Mouse (Mus musculus) heart, postnatal 4 days (tissue): ENCODE results near the gene Pi4k2b. TPM values are rescaled to one million over a fixed set of nuclear protein-coding genes. Genes with fewer than 3 reads are reported as not detected.

Experiments used
- DNase-seq: peaks from one replicate; pipeline ENCODE4 v3.0.0; 2021
- total RNA-seq, 2 experiments: library from RNA; stranded (reverse); gene quantifications; 2 replicates each; pipeline ENCODE4 v1.2.3; 2021

The Pi4k2b gene
- total RNA-seq, 2 experiments from 2014 or later: 5.4 to 5.8 TPM

DNA sequence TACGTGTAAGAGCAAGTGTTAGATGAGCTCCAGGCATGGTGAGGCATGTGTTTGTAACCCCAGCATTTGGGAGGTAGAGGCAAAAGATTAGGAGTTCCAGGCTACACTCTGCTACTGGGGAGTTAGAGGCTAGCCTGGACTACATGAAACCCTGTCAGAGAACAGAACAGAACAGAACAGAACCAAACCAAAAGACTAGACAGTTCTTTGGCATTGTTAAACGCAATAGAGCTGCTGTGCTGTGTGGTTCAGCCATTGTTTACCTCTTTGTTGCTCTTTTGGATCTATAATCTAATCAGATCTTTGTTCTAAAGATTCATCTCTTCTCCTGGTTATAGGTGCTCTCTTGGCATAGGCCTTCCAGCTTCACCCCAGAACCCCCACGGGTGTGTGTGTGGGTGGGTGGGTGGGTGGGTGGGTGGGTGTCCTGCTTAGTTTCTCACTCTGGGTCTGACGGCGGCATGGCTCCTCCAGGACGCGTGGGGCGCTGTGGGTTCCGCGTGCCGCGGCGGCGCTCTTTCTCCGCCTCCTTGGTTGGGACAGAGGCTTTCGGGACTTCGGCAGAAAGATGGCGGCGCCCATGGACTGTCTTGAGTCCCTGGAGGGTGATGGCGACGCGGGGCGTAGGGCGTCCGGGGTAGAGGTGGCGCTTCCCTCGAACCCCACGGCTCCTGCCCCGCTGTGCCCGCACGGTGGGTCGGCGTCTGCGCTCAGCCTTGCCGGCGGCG is 41.3 kb downstream of the Pi4k2b start:
- peak; percentile 90 for DNase-seq

DNA sequence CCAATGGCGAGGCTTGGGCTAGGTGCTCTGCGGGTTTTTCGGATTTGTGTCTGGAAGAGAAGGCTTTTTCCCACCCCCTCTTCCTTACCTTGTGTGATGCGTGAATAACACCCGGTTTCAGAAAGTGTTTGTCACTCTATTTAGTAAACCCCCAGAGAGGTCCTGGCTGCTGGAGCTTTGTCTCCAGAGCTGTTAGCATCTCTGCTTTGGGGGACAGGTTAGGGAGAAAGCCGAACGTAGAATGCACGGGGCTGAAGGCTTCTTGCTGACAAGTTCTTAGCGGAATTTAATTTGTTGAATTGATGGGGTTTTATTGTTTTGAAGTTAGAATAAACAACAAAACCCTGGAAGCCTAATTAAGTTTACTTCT is 41.9 kb downstream of the Pi4k2b start:
- DNase-seq: no peak

DNA sequence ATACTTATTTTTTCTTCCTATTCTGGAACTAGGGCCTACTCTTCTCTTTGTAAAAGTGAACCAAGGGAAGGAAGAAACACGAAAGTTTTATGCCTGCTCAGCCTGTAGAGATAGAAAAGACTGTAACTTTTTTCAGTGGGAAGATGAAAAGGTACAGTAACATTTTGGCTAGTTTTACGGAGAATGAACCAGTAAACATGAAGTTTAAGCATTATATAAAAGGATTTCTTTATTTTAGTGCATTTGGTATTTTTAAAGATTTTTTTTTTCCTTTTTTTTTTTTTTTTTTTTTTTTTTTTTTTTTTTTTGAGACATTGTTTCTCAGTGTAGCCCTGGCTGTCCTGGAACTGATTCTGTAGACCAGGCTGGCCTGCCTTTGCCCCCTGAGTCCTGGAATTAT is 42.6 kb downstream of the Pi4k2b start:
- DNase-seq: no peak

DNA sequence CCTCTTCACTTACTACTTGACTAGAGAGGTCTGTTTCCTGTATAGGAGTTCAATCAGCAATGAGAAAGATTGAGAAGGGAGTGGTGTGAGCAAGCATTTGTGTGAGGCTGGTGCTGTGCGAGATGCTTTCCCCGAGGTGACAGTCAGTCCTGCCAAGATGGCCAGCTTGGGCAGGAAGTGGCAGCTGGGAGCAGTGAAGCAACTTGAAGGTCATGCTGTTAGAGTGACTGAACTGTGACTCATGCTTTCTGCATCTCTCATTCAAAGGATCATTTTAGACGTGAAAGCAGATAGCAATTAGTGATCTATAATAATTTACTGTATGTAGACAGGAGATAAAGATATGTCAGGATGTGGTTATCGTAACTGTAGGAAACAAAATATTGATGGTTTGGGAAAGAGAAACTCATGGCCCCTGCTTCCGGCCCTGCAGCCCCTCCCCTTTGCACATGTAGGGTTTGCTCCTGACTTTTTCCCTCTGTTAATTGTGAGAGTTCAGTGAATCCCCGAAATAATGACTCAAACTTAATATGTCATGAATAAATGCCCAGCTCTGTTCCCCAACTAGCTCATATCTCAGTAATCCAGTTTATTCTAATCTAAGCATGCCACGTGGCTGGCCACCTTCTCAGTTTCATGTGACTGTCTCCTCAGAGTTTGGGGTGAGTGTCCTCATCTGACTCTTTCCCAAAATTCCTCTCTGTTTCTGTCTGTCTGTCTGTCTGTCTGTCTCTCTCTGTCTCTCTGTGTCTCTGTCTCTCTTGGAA is 45.4 kb downstream of the Pi4k2b start:
- no peak for DNase-seq

DNA sequence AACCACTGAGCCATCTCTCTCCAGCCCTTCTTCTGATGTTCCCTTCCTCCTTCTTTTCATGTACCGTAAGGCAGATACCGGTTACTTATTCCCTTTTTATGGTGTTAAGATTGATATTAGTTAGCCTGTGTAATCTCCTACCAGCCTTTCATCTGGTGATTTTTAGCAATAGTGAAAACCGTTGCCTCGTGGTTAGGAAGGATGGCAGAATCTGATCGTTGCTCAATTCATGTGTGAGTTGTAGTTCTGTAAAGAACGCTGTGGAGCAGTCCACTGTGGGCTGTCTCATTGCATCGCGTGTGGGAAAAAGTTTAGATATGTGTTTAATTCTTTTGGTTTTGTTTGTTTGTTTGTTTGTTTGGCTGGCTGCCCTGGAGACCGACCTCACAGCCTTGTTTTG is 51.9 kb downstream of the Pi4k2b start:
- no peak for DNase-seq

DNA sequence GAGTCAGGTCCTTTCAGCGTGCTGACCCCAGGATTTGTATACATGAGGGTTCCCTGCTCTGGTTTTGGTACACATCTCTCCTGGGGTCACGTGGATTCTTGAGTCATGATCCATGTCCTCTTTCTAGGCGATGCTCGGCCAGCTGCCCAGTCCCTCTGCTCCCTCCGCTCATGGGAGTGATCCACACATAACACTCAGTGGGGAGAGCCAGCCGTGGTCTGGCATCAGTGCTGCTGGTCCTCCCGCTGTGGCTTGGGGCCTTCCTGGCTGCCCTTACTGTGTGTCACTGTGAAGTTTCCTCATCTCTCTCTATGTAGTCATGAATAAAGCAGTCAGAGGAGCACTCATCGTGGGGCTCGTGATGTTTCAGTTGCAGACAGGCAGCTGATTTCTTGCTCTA is 52.7 kb downstream of the Pi4k2b start:
- no peak for DNase-seq

DNA sequence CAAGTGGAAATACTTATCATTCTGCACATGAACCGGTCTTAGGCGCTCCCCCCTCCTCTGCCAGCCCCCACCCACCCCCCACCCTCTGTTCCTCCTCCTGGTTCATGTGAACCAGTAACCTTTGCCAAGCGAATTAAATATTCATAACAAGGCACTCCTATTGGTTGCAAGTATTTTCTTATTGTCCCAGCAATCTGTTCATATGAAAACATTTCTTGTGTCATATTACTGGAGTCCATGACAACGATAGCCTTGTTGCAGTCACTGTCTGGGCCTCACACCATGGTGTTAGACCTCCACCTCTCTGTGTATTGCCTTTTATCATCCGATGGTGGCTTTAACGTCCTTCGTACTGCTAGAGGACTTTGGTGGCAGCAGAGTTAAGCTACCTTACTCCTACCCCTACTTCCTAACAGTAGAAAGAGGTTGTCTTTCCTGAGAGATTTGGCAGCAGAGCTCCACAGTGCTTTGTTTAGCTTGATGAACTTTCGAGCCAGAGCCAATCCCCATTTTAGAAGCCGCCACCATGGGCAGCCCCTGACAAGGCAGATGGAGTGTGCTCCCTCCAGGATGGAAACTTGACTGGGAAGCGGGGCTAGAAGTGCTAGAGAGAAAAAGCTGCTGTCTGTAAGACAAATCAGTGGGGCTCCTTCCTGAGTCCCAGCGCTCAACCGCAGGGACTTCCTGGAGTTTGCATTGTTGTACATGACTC is 58.1 kb downstream of the Pi4k2b start:
- DNase-seq: no peak

DNA sequence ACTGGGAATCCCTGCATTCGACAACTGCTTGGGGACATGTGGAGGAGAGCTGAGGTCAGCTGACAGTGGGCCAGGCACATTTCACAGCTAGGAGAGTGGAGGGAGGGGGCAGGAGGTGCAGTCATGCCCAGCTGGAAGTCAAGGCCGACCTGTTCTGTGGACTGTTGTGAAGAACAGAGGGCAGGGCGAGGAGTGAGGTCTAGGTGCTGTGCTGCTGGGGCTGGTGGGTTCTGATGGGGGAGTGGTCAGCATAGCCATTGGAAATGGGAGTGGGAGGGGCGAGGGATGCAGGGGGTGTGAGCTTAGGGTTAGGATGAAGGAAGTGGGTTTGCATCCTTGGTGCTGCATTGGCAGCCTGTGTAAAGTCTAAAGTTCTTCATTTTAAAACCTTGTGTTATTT is 64.4 kb downstream of the Pi4k2b start:
- no peak for DNase-seq

DNA sequence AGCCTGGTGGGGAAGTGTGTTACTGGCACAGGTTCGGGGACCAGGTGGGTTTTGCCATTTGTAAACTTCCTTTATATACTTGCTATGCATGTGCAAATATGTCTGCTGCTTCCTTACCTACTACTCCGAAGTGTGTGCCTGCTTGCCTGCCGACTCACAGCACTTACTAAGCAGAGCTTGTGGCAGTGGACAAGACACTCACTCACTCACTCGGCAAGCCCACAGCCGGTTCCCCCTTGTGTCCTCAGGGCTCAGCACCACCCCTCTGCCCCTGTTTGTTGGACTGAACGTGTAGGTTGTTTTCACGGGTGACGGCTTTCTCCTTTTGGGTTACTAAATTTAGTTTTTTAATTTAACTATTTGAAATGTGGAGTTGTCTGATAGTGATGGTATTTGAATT is 65.0 kb downstream of the Pi4k2b start:
- DNase-seq: no peak

DNA sequence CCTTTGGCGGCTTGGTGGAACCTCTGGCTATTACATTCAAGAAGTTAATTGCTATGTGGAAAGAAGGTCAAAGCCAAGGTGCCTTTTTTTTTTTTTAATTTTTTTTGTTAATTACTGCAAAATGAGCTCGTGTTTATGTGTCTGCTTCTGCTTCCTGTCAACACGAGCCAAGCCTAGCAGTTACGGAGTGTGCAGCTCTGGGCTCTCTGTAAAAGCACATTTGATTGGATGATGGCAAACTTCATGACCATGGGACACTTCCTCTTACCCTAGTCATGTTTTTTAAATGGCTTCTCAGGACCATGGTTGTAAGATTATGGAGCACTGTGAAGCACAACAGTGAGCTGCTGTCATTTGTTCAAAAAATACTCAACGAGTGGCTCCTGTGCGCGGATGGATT is 65.7 kb downstream of the Pi4k2b start:
- DNase-seq: no peak

DNA sequence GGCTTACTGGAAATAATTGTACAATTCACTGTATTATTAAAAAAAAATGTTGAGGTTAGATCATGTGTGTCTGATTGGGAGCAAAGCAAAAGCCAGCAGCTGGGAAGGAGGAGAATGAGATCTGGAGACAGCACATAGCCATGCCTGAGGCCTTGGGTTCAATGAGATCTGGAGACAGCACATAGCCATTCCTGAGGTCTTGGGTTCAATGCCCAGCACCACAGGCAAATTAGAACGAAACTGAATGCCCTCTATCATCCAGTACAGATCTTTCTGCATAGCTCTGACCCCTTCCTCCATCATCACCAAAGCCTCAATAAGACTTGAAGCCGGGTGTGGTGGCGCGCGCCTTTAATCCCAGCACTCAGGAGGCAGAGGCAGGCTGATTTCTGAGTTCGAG is 69.1 kb downstream of the Pi4k2b start:
- no peak for DNase-seq

DNA sequence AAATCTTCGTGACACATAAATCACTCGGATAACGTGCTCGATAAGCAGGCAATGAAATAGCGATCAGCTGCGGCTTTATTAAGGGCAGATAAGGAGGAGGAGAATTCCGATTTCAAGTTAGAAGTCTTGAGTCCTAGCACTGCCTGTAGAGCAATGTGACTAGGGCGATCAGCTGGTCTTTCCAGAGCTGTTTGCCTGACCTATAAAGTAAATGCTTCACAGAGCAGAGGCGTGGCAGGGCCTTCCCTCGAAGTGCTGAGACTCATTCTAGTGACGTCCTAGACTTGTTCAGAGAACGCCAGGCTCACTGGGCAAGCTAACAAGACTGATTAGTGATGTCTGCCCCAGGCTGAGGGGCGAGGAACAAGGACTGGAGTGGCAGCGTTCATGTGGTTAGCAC is 69.7 kb downstream of the Pi4k2b start:
- DNase-seq: no peak

DNA sequence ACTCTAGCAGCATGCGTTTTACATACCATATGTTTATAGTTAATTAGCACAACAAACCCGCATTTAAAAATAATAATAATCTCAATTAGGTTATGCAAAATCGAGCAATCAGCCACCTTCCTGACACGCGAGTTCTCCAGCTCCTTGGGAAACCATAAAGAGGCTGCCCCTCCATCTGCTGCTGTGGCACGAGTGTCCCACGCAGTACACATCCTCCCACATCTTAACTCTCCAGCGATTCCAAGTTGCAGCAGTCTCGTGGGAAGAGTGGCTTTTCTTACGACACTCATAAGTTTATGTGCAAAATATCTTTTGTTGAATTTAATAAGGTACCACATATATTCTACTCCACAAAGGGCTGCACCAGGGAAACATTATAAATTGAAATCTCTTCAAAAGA is 71.1 kb downstream of the Pi4k2b start:
- DNase-seq: no peak

DNA sequence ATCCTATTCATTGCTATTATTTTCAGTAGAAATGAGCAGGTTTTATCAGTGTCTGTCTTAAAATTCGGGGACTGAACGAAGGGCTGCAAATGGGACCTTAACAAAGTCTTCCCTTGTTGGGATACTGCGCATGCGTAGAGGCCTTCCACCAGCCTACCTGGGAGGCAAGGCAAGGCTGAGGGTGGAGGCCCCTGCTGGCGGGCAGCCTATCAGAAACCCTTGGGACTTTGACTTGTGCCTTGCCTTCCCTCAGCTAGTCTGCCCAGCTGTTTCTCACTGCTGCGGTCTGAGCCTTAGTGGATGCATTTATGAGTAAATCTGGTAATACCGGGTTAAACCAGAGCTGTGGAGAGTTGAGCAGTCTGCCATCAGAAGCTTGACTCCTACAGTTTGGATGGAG is 71.9 kb downstream of the Pi4k2b start:
- no peak for DNase-seq

DNA sequence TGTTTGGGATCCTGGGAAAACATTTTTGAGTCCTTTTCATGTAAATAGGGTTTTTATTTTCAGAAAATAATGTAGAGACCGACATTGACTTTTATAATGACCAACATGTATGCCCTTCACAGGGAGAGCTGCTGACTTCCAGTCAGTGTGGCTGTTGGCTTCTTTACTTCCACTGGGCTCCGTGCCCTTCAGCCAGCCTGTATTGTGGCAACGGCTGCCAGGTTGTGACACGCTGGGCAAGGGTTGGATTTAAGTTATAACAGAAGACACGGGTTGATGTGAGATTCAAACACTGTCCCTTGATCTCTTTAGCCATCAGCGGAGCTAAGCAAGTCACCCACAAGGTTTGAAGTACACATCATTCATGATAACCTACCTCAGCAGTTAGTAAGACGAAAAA is 77.3 kb downstream of the Pi4k2b start:
- DNase-seq: no peak

Other genes with a start within 250 kb of the Pi4k2b start
- gene Lgi2, start 175.1 kb upstream of the Pi4k2b start, total RNA-seq: 1 to 10 TPM; 1.6 to 1.9 TPM
- 10 to 100 TPM in 1 of 2 experiments, 1 to 10 TPM in 1; 9.9 to 10.0 TPM for gene Sepsecs, start 71.9 kb upstream of the Pi4k2b start, total RNA-seq
- gene Zcchc4, start 33.8 kb downstream of the Pi4k2b start, total RNA-seq: 1 to 10 TPM; 8.4 to 9.7 TPM
- 10 to 100 TPM; 55.9 to 61.3 TPM for gene Anapc4, start 92.4 kb downstream of the Pi4k2b start, total RNA-seq